Mouse (Mus musculus): ENCODE measurements around the gene Zfp207.
A peak's percentile ranks its signal among the peaks of the same experiment; 100 is the strongest.

The Zfp207 gene

GRCm38 (mm10) chr11:80410377-80410776, 27.3 kb downstream of the Zfp207 start:
- no peak for DNase-seq (ENCODE audit: low read depth)

GRCm38 (mm10) chr11:80417085-80417484, 34.0 kb downstream of the Zfp207 start:
- peak; percentile 39 for DNase-seq (ENCODE audit: low read depth)

GRCm38 (mm10) chr11:80419743-80420142, 36.7 kb downstream of the Zfp207 start:
- no peak for DNase-seq (ENCODE audit: low read depth)

- DNase-seq (ENCODE audit: low read depth), result peak; percentile 26
Observed at GRCm38 (mm10) chr11:80420202-80420984, 37.3 kb downstream of the Zfp207 start.

- DNase-seq (ENCODE audit: low read depth), result no peak
Observed at GRCm38 (mm10) chr11:80421421-80422047, 38.5 kb downstream of the Zfp207 start.

- DNase-seq (ENCODE audit: low read depth), result peak; percentile 46
Observed at GRCm38 (mm10) chr11:80424691-80425090, 41.6 kb downstream of the Zfp207 start.

- DNase-seq (ENCODE audit: low read depth), result no peak
Observed at GRCm38 (mm10) chr11:80425247-80425778, 42.2 kb downstream of the Zfp207 start.

GRCm38 (mm10) chr11:80426029-80426813, 43.1 kb downstream of the Zfp207 start:
- peak; percentile 21 for DNase-seq (ENCODE audit: low read depth)

GRCm38 (mm10) chr11:80428381-80429008, 45.4 kb downstream of the Zfp207 start, which contains the start of gene Psmd11:
Gene Psmd11 (plus strand): TSS chr11:80428615.
- peak; percentile 98 for DNase-seq (ENCODE audit: low read depth)

GRCm38 (mm10) chr11:80429009-80429475, 46.0 kb downstream of the Zfp207 start:
- peak; percentile 68 for DNase-seq (ENCODE audit: low read depth)

- peak; percentile 28 for DNase-seq (ENCODE audit: low read depth)
Observed at GRCm38 (mm10) chr11:80429500-80430166, 46.6 kb downstream of the Zfp207 start.

- peak; percentile 18 for DNase-seq (ENCODE audit: low read depth)
Observed at GRCm38 (mm10) chr11:80430366-80430910, 47.4 kb downstream of the Zfp207 start.

GRCm38 (mm10) chr11:80446916-80447315, 63.8 kb downstream of the Zfp207 start:
- DNase-seq (ENCODE audit: low read depth), result no peak

GRCm38 (mm10) chr11:80449859-80450258, 66.8 kb downstream of the Zfp207 start:
- no peak for DNase-seq (ENCODE audit: low read depth)

GRCm38 (mm10) chr11:80452242-80452641, 69.2 kb downstream of the Zfp207 start:
- DNase-seq (ENCODE audit: low read depth), result no peak

GRCm38 (mm10) chr11:80453198-80453597, 70.1 kb downstream of the Zfp207 start:
- no peak for DNase-seq (ENCODE audit: low read depth)

Measured in induced T-regulatory cell, adult 2 months (primary cell).